Mouse (Mus musculus): Measurements from ENCODE around the gene Nbea. TPM values are rescaled to one million over a fixed set of nuclear protein-coding genes. Genes with fewer than 3 reads are reported as not detected.

Gene Nbea
- total RNA-seq, 1 experiment, result 9.1 TPM

DNA sequence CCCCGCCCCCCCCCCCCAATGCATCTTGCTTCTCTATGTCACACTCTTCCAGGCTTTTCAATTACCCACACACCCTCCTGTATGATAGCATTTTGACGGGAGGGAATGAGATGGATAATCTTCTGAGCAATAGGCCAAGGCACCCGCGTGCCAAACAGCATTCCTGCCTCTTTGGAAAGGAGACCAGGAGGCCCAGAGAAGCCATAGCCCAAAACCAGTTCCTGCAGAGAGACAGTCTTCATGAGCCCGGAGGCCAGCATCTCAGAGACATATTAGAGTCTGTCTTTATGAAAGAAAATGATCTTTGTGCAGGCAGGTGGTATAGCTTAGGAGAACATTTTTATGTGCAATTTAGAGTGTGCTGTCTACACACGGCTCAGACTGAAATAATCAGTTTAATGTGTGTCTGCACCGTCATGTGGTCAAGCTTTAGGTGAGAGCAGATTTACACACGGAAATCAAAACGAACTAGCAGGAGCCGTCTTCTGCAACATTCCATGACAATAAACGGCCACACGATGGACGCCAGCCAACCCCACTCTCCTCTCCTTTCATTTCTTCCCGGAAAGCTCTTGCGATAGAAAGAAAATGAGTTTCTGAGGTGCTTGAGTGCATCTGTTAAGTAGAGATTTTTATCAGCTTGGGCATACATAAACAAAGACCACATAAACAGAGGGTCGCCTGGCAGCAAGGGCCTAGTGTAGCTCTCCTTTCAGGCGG lies 584.0 kb downstream of the Nbea start:
- DNase-seq (ENCODE audit: low read depth, low spot score), result no peak
- H3K4me3 ChIP-seq (ENCODE audit: insufficient read depth in 1 of 2, low read depth in 1 of 2, low read length in 2 of 2, poor library complexity in 1 of 2, severe bottlenecking in 1 of 2), result no peak overlapping the region
- no peak overlapping the region for H3K9ac ChIP-seq (ENCODE audit: insufficient read depth, low read depth, low read length, poor library complexity, severe bottlenecking)
- H3K36me3 ChIP-seq (ENCODE audit: control insufficient read depth, insufficient read depth, low read length, poor library complexity, severe bottlenecking), result no peaks in the 10 kb centered on the region
- no peaks in the 10 kb centered on the region for H3K9me3 ChIP-seq (ENCODE audit: control insufficient read depth, insufficient read depth, low read depth, low read length)
- H3K4me1 ChIP-seq (ENCODE audit: control insufficient read depth in 2 of 2, insufficient read depth in 2 of 2, low read length in 2 of 2, poor library complexity in 1 of 2), result no peaks in the 10 kb centered on the region
- no peak overlapping the region for H3K27ac ChIP-seq (ENCODE audit: insufficient read depth, low read depth, low read length, poor library complexity, severe bottlenecking)
- in situ Hi-C loops (cut with MboI; ENCODE audit: low sequenced_read_pairs in 2 of 2, unreplicated experiment in 2 of 2), result no loop called here
- TF ChIP-seq HCFC1 (IDR thresholded peaks at IDR 0.05; ENCODE audit: borderline replicate concordance, insufficient read depth, low read length) (no peak), ZNF384 (IDR thresholded peaks at IDR 0.05; ENCODE audit: low read depth, low read length) (no peak), CHD2 (IDR thresholded peaks at IDR 0.05; ENCODE audit: low read depth, low read length) (no peak), ZC3H11A (IDR thresholded peaks at IDR 0.05; ENCODE audit: borderline replicate concordance, low read depth, low read length) (no peak)

- no peaks in the 10 kb centered on the region for H3K4me1 ChIP-seq (ENCODE audit: control insufficient read depth in 2 of 2, insufficient read depth in 2 of 2, low read length in 2 of 2, poor library complexity in 1 of 2)
Observed at GRCm38 (mm10) chr3:55598681-55599080, 584.8 kb downstream of the Nbea start.

GRCm38 (mm10) chr3:55593312-55593711 lies 590.2 kb downstream of the Nbea start:
- no peak for DNase-seq (ENCODE audit: low read depth, low spot score)
- H3K27ac ChIP-seq (ENCODE audit: insufficient read depth, low read depth, low read length, poor library complexity, severe bottlenecking), result no peak overlapping the region
- no peak overlapping the region for H3K9ac ChIP-seq (ENCODE audit: insufficient read depth, low read depth, low read length, poor library complexity, severe bottlenecking)
- in situ Hi-C loops (cut with MboI; ENCODE audit: low sequenced_read_pairs in 2 of 2, unreplicated experiment in 2 of 2), result no loop called here
- H3K9me3 ChIP-seq (ENCODE audit: control insufficient read depth, insufficient read depth, low read depth, low read length), result no peaks in the 10 kb centered on the region
- no peaks in the 10 kb centered on the region for H3K36me3 ChIP-seq (ENCODE audit: control insufficient read depth, insufficient read depth, low read length, poor library complexity, severe bottlenecking)
- no peak overlapping the region for H3K4me3 ChIP-seq (ENCODE audit: insufficient read depth in 1 of 2, low read depth in 1 of 2, low read length in 2 of 2, poor library complexity in 1 of 2, severe bottlenecking in 1 of 2)
- TF ChIP-seq HCFC1 (IDR thresholded peaks at IDR 0.05; ENCODE audit: borderline replicate concordance, insufficient read depth, low read length), result no peak
- peaks cover 0 to 9% of the 10 kb centered on the region in 2 experiments; a peak in 2 of 4 replicates for H3K4me1 ChIP-seq (ENCODE audit: control insufficient read depth in 2 of 2, insufficient read depth in 2 of 2, low read length in 2 of 2, poor library complexity in 1 of 2)

More at GRCm38 (mm10) chr3:55598681-55599080, 584.8 kb downstream of the Nbea start:
- H3K4me3 ChIP-seq (ENCODE audit: insufficient read depth in 1 of 2, low read depth in 1 of 2, low read length in 2 of 2, poor library complexity in 1 of 2, severe bottlenecking in 1 of 2), result no peak overlapping the region
- H3K27ac ChIP-seq (ENCODE audit: insufficient read depth, low read depth, low read length, poor library complexity, severe bottlenecking), result no peak overlapping the region
- H3K9me3 ChIP-seq (ENCODE audit: control insufficient read depth, insufficient read depth, low read depth, low read length), result no peaks in the 10 kb centered on the region
- DNase-seq (ENCODE audit: low read depth, low spot score), result no peak
- H3K36me3 ChIP-seq (ENCODE audit: control insufficient read depth, insufficient read depth, low read length, poor library complexity, severe bottlenecking), result no peaks in the 10 kb centered on the region
- TF ChIP-seq ZC3H11A (IDR thresholded peaks at IDR 0.05; ENCODE audit: borderline replicate concordance, low read depth, low read length) (no peak), ZNF384 (IDR thresholded peaks at IDR 0.05; ENCODE audit: low read depth, low read length) (no peak), MAFK (IDR thresholded peaks at IDR 0.05; ENCODE audit: insufficient read depth, low read depth, low read length) (no peak), HCFC1 (IDR thresholded peaks at IDR 0.05; ENCODE audit: borderline replicate concordance, insufficient read depth, low read length) (no peak), CHD2 (IDR thresholded peaks at IDR 0.05; ENCODE audit: low read depth, low read length) (no peak)
- no peak overlapping the region for H3K9ac ChIP-seq (ENCODE audit: insufficient read depth, low read depth, low read length, poor library complexity, severe bottlenecking)
- in situ Hi-C loops (cut with MboI; ENCODE audit: low sequenced_read_pairs in 2 of 2, unreplicated experiment in 2 of 2), result no loop called here

- in situ Hi-C loops (cut with MboI; ENCODE audit: low sequenced_read_pairs in 2 of 2, unreplicated experiment in 2 of 2), result no loop called here
- peaks cover 0 to 15% of the 10 kb centered on the region in 2 experiments; a peak in 2 of 4 replicates for H3K4me1 ChIP-seq (ENCODE audit: control insufficient read depth in 2 of 2, insufficient read depth in 2 of 2, low read length in 2 of 2, poor library complexity in 1 of 2)
Observed at GRCm38 (mm10) chr3:55590727-55591126, 592.8 kb downstream of the Nbea start.

More at GRCm38 (mm10) chr3:55590727-55591126, 592.8 kb downstream of the Nbea start:
- Histone ChIP-seq H3K36me3 (ENCODE audit: control insufficient read depth, insufficient read depth, low read length, poor library complexity, severe bottlenecking) (no peaks in the 10 kb centered on the region), H3K9me3 (ENCODE audit: control insufficient read depth, insufficient read depth, low read depth, low read length) (no peaks in the 10 kb centered on the region), H3K4me3 (ENCODE audit: insufficient read depth in 1 of 2, low read depth in 1 of 2, low read length in 2 of 2, poor library complexity in 1 of 2, severe bottlenecking in 1 of 2) (no peak overlapping the region), H3K27ac (ENCODE audit: insufficient read depth, low read depth, low read length, poor library complexity, severe bottlenecking) (no peak overlapping the region), H3K9ac (ENCODE audit: insufficient read depth, low read depth, low read length, poor library complexity, severe bottlenecking) (no peak overlapping the region)
- DNase-seq (ENCODE audit: low read depth, low spot score), result no peak
- TF ChIP-seq HCFC1 (IDR thresholded peaks at IDR 0.05; ENCODE audit: borderline replicate concordance, insufficient read depth, low read length) (no peak), MAFK (IDR thresholded peaks at IDR 0.05; ENCODE audit: insufficient read depth, low read depth, low read length) (no peak), CHD2 (IDR thresholded peaks at IDR 0.05; ENCODE audit: low read depth, low read length) (no peak), ZNF384 (IDR thresholded peaks at IDR 0.05; ENCODE audit: low read depth, low read length) (no peak), ZC3H11A (IDR thresholded peaks at IDR 0.05; ENCODE audit: borderline replicate concordance, low read depth, low read length) (no peak)

All from ES-E14 (cell line).